Mouse (Mus musculus): ENCODE data around the gene Chchd2.

GRCm38 (mm10) chr5:129869238-129869995, 17.9 kb downstream of the Chchd2 start:
- TF ChIP-seq GATA1 (IDR thresholded peaks at IDR 0.05; ENCODE audit: borderline replicate concordance, low read length) (no peak), FLI1 (IDR thresholded peaks at IDR 0.05; ENCODE audit: low read length) (no peak)

Measured in megakaryocyte, embryonic 14.5 days (primary cell).